Mouse (Mus musculus) 3134 (cell line): ENCODE measurements around the gene Arf5.

Experiments
- DNase-seq: peaks from one replicate; pipeline ENCODE4 v3.0.0-alpha.2; 2011; ENCODE audit warnings: low spot score; ENCODE audit not compliant: insufficient read length; ENCODE audit errors: extremely low read depth

Arf5 gene

DNA sequence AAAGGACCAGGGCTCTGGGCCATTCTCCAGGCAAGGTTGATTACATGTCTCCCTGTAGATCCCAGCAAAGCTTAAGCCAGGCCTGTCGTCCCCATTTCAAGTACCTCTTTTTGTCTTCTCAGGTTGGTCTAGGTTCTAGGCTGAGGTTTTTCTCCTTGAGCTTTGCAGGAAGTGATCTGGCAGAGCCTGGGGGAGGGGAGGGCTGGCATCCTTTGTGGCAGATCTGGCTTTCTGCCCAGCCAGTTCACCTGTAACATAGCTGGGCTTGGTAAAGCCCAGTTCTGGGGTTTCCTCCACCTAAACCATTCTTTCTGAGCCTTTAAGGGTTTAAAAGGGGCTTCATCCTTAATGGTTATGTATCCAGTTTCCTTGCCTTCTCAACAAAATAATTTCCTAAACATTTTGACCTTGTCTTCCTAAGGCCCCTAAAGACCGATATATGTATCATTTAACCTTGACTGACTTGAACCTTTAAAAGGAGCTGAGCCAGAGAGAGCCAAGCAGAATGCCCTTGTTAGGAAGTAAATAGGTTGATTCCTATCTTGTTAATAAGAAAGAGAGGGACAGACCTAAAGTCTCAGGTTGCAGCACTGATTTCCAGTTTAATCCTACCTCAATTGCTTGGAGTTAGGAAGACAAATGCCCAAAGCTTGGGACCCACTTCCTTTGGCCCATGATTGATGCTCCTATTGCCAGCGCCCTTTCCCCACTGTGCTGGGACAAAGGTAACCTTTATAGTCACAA is 3.9 kb downstream of the Arf5 start, which contains the start of gene Fscn3:
Fscn3 (plus strand) TSS at position 694 of the 744 bp plus-strand sequence.
- no peak for DNase-seq

DNA sequence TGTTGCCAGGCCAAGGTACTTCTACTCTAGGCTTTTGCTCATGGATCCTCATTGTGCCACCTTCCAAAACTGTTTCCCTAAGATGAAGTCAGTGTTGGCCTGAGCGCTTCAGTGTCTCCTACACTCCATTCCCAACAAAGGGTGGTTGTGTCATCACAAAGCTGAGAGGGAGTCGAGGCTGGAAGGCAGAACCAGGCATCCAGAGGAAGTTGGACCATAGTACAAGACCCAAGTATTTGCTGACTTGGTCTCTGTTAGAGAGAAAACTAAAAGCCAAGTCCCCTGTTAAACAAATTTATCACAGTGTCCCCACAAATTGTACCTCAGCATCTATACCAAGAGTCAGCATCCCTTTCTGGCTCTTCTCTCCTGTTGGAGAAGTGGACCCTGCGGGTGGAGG is 4.9 kb downstream of the Arf5 start, which contains the start of gene Gcc1:
Gcc1 (minus strand) TSS at position 101 of the 400 bp plus-strand sequence.
- no peak for DNase-seq

DNA sequence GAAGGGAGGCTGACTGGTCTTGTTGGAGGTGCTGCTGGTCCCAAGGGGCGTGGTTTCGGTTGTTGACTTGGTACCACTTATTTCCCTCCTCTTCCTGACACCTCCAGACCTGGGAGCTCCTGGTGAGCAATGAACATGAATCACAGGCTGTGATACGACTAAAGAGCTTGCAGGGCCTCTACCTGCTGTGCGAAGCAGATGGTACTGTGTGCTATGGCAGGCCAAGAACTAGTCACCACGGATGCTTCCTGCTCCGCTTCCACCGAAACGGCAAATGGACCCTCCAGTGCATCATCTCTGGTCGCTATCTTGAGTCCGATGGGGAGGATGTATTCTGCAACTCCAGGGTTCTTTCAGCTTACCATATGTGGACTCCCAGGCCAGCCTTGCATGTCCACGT is 6.5 kb downstream of the Arf5 start:
- DNase-seq = no peak

DNA sequence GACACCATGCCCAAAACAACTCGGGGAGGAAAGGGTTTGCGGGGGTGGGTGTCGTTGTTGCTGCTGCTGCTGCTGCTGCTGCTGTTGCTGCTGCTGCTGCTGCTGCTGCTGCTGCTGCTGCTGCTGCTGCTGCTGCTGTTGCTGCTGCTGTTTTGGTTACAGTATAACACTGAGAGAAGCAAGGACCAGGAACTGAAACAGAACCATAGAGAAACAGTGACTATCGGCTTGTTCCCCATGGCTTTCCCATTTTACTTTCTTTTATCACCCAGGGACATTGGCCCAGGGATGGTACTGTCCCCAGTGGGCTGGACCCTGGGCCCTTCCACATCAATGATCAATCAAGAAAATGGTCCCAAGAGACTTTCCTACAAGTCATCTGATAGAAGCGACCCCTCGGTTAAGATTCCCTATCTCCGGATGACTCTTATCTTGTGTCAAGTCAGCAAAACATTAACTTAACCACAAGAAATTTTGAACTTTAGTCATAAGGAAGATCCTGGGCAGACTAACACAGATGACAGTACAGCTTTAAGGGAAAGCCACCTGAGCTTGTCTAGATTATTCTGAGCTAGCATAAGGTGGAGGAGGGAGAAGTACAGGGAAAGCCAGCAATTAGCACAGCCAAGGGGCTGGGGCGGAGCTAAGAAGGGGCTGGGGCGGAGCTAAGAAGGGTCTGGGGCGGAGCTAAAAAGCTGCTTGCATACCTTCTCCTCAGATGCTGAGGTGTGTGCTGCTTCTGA is 7.6 kb downstream of the Arf5 start:
- no peak for DNase-seq

DNA sequence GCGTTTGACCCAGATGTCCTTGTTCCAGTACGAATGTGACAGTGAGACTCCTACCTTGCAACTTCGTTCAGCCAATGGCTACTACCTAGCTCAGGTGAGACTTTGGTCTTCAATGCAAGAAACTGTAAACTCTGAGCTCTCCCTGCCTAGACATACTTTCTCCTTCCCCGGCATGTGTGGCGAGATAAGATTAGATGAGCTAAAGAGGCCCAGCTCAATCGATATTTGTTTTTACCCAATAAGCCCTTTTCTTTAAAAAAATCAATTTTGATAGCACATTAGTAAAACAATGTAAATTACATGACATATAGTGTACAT is 8.1 kb downstream of the Arf5 start:
- DNase-seq = no peak

DNA sequence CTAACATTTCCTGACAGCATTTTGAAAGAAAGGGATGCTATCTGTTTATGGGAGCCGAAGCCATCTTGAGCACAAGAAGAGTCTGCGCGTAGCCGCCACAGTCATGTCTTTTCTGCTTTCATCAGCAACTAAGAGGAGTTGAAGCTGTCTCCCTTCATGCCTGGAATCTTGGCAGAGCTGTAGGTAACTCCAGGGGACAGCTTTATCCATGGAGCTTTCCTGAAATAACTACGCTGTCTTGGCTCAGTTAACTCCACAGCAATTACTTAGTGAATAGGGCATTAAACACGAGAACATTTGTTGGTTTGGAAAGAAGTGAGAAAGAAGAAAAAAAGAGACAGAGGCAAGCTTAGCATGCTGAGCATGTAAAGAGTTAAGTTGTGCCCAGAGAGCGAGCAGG is 24.6 kb downstream of the Arf5 start:
- DNase-seq = no peak

DNA sequence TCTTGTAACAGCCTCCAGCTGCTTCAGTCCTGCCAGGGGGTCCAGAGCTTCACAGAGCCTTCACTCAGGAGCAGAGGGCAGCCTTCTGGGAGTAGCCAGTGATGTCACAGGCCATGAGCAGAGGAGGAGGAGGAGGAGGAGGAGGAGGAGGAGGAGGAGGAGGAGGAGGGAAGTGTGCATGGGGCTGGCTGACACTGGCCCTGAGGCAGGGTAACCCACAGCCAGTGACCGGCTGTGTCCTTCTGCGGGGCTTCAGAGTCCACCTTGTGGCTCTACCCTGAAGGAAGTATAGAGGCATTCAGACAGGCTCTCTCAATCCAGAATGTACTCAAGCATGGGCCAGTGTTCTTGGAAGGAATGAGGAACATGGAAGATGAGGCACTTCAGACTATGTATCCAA is 25.9 kb downstream of the Arf5 start, which contains the start of gene Pax4:
Pax4 (minus strand) TSS at position 101 of the 400 bp plus-strand sequence.
- DNase-seq = no peak

DNA sequence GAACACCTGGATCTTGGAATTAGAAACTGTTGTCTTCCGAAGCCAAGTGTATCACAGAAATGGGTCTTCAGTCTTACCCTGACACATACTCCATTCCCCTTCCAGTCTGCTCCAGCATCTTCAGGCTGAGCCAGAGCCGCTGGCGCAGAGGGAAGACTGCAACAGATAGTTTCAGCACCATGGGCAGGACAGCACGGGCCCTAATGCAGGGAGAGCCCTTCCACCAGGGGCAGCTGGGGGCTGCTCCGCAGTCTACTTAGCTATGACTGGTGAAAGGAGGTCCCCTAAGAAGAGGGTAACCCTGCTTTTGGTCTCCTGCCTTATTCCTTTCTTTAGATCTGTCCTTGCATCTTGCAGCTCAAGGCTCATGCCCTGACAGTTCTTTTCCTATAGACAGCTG is 27.1 kb downstream of the Arf5 start:
- DNase-seq = no peak

DNA sequence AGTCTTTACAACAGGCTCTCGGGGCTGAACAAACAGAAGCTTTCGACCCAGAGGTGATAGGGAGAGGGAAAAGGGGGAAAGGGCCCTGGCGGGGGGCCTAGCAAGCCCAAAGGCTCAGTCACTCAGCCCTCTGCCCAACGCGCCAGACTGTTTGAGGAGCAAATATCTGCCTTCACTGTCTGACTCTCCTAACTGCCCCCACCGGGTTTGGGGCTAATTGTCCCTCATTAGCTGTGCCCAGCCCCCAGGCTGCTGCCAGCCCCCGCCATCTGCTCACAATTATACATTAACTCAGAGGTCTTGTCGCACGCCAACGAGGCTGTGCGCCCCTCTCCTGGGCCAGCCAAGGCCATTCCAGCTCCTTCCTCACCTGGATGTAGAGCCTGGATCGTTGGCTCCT is 27.6 kb downstream of the Arf5 start:
- no peak for DNase-seq

DNA sequence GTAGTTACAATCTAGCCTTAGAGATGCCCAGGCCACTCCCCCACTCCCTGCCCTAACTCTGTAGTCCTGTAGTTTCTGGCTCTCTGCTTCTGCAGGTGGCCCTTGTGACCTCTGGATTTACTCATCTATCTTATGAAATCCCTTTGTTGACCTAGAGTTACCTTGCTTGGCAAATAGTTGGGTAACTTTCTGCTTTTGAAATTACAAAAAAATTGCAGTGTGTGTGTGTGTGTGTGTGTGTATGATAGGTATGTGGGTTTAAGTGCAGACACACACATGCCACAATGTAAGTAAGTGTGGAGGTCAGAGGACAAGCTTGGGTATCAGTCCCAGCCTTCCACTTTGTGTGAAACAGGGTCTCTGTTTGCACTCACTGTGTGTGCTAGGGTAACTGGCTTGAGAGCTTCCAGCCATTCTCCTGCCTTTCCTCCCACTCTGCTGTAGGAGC is 35.9 kb downstream of the Arf5 start:
- no peak for DNase-seq

DNA sequence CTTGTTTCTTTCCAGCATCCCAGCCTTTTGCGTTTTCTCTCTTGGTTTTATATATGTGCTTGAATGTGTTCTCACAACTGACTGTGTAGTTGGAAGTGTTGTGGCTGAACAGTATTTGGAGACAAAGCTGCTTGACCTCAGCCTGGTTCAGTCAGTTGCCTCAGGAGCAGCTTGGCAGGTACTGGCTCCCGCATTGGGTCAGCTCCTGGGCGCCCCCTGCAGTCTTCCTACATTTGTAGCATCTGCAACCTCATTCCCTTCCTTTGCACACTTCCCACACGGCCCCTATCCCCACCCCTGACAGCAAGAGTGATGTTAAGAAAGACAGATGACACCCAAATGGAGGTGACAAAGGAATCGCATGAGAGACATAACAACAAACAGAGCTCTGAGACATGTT is 37.2 kb downstream of the Arf5 start:
- no peak for DNase-seq

DNA sequence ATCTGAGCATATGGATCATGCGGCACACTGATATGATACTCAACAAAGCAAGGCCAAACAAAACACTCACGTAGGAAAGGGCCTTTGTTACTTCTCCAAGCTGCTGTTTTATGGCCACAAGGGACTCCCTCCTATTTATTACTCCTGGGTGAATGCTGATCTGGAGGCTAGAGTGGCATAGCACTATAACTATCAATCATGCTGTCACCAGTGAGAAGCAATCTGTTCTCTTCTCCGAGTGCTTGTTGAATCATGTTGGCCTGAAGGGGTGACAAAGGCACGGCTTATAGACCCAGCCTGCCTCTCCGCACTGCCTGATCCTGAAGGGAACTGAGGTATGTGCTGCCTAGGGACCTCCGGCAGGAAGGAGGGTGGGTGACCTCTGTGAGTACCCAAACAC is 41.3 kb downstream of the Arf5 start:
- no peak for DNase-seq

DNA sequence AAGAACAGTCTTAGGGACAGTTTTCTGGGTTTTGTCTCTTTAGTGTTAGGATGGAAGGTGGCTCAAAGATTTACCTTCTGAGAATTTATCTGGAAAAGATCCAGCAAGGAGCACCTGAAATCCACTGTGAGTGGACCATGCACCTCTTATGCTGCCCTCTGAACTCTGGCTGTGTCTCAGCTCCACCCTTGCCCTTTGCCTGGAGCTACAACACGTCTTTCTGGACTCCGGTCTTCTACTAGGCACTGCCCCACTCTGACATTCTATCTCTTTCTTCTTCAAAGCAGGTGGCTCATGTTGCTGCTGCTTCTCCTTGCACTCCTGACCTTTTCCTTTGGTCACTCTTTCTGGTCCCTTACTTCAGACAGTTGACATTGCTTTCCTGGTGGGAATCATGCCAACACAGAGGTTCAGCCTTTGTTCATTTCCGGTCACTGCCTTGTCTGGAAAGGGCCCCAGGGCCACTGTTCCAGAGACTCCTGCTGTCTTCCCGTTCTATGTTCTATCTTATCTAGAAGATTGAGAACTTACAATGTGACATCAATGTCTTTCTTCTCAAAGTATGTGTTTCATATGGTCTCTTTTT is 46.8 kb downstream of the Arf5 start:
- no peak for DNase-seq

DNA sequence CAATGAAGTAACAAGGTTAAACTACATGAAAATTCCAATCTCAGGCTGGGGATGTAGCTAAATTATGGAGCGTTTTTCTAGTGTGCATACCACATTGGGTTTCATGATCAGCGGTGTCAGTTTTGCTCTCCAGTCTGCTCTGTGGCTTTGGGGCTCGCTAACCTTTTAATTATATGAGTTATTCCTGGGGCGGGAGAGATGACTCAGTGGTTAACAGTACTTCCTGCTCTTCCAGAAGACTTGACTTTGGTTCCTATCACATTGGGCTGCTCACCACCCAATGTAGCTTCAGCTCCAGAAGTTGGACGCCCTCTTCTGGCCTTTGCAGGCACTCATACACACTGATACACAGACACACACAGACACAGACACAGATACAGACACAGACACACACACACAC is 47.3 kb downstream of the Arf5 start:
- DNase-seq = peak; percentile 28

DNA sequence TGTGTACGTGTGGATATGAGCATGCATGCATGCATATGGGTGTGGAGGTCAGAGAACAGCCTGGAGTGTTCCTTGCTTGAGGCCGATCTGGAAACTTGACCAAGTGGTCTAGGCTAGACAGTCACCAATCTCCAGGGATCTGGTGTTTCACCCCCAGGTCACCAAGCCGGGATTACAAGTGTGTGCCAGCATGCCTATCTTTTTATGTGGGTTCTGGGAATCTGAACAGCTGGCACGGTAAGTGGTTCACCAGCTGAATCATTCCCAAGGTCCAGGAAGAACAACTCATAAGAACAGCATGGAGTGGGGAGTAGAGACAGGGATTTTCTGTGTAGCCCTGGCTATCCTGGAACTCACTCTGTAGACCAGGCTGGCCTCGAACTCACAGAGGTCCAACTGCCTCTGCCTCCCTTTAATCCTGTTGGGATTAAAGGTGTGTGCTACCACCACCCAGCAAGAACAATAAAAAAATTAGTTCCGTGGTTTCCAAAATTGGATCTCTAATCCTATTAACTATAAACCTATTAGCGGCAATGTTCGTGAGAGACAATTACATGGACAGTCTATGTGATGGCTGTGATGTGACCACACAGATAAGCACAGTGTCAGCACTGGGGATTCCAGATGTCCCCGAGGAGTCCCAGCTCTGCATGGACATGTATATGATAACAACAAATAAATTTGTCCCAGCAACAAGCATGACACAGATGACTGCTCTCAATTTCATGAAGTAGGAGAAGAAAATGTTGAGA is 48.1 kb downstream of the Arf5 start:
- peak; percentile 46 for DNase-seq

DNA sequence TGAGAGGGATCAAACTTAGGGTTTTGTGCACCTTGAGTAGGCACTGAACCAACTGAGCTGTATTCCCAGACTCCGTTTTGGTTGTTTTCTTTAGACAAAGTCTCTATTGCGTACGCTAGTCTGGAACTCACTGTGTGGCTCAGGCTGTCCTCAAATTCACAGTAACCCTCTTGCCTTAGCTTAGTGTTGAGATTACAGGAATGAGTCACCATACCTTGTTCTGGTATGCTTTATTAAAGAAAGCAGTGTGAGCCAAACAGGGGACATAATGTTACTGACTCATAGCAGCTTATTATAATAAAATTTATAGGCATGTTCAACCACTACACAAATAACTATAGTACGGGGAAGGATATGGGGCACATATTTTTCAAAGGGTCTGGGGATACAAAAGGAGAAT is 50.9 kb downstream of the Arf5 start:
- DNase-seq = peak; percentile 31

DNA sequence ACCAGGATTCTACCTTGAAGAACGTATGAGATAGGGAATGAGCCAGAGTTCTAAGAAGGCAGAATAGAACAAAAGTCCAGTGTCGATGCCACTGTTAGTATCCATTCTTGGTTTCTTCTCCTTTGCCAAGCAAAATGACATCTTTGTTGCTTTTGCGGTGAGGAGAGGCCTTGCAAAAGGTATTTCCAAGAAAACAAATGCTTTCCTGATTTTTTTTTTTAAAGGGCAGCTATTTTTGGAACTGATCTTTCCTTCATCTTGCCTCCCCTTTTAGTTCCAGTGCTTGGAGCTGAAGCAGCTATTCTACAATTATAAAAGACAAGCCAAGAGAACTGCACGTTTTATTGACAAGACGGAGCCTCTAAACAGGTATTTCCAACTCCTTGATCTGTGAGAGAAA is 51.5 kb downstream of the Arf5 start, which contains the start of gene Snd1:
Snd1 (plus strand) TSS at position 301 of the 400 bp plus-strand sequence.
- no peak for DNase-seq
